Mouse (Mus musculus): ENCODE data around the gene Nudt1. TPM values are rescaled to one million over a fixed set of nuclear protein-coding genes. Genes with fewer than 3 reads are reported as not detected.
A peak's percentile ranks its signal among the peaks of the same experiment; 100 is the strongest.

Nudt1 gene
- total and polyA plus RNA-seq, 3 experiments = 69.4 to 75.2 (median 74.6) TPM

DNA sequence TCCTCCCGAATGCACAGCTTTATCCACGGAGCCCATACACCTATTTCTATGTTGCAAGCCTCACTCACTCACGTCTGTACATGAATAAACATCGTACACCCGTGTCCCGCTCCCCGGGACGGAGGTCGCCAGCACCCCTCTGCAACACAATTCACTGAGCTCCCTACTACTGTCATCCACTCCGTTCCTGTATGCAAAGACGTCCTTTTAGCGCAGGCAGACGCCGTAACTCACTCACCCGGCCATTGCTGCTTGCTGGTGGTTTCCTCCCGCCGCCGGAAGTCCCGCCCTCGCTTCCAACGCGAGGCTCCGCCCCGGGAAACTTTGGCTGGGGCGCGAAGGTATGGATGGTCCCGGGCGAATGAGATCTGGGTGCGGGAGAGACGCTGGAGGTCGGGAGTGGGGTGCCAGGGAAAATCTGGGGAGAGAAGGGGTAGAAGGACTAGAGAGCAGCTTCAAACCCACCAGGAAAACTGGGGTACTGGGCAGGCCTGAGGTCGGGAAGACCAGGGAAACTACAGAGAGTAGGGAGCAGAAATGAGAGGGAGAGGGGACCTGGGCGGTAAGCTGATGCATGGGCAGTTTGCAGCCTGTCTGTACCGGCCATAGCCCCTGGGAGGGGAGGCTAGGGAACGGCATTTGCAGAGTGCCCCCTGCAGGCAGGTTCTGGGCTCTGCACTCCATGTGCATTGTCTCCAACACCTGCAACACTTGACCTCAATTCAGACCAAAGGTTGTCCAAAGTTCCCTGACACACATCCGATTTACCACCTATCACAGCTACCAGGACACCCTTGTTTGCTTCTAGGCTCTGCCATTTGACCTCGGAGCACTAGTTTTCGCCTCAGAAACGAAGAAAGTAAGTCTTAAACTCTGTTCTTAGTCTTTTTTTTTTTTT is 10.4 kb downstream of the Nudt1 start, which contains the start of gene Mrm2 (continued):
- peak; percentile 80 for TF ChIP-seq MXI1 (IDR thresholded peaks at IDR 0.05; ENCODE audit: low read depth, low read length)
- peak; percentile 50; the same call in 1 of the 2 replicates for TF ChIP-seq E2F4 (IDR thresholded peaks at IDR 0.05; ENCODE audit: insufficient replicate concordance, low read depth, low read length)
- TF ChIP-seq MYC (IDR thresholded peaks at IDR 0.05; ENCODE audit: low read depth, low read length) = peak; percentile 92
- no peak for TF ChIP-seq ZKSCAN1 (IDR thresholded peaks at IDR 0.05; ENCODE audit: borderline replicate concordance, low read depth, low read length)
- peak; percentile 75 for TF ChIP-seq HCFC1 (IDR thresholded peaks at IDR 0.05; ENCODE audit: low read depth, low read length)
- TF ChIP-seq KAT2A (IDR thresholded peaks at IDR 0.05; ENCODE audit: insufficient replicate concordance, low read length) = 0 out of 2 replicates have a peak, but pooled peaks have one; percentile 63
- 0 out of 2 replicates have a peak, but pooled peaks have one; percentile 36 for TF ChIP-seq NRF1 (IDR thresholded peaks at IDR 0.05; ENCODE audit: low read depth, low read length)
- TF ChIP-seq SIN3A (IDR thresholded peaks at IDR 0.05; ENCODE audit: low read length) = peak; percentile 88
- TF ChIP-seq MEF2A (IDR thresholded peaks at IDR 0.05; ENCODE audit: borderline replicate concordance, low read depth, low read length) = peak; percentile 53; the same call in 1 of the 2 replicates
- no peak for TF ChIP-seq UBTF (IDR thresholded peaks at IDR 0.05; ENCODE audit: low read depth, low read length)
- peak; percentile 76; the same call in 1 of the 2 replicates for TF ChIP-seq CHD1 (IDR thresholded peaks at IDR 0.05; ENCODE audit: low read depth, low read length)
- TF ChIP-seq USF1 (IDR thresholded peaks at IDR 0.05; ENCODE audit: low read depth, low read length) = no peak
- TF ChIP-seq NELFE (IDR thresholded peaks at IDR 0.05; ENCODE audit: low read depth, low read length) = peak; percentile 91
- no peak for TF ChIP-seq MAFK (IDR thresholded peaks at IDR 0.05; ENCODE audit: insufficient replicate concordance, low read length)
- TF ChIP-seq JUND (conservative IDR thresholded peaks at IDR 0.05; ENCODE audit: low read depth, low read length) = no peak
- peak; percentile 94 for TF ChIP-seq POLR2A (IDR thresholded peaks at IDR 0.05; ENCODE audit: low read depth, low read length)

DNA sequence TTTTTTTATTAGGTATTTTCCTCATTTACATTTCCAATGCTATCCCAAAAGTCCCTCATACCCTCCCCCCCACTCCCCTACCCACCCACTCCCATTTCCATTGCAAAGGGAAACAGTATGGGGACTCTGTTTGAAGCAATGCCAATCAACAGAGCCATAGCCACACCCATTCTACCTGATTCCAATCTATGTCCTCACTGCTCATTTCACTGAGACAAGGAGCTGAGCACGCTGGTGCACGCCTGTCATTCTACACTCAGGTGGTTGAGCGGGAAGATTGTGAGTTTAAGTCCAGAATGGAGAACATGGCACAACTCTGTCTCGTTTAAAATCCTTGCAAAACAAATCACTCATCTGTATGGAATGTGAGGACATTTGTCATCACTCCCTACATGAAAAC is 11.1 kb downstream of the Nudt1 start:
- TF ChIP-seq E2F4 (IDR thresholded peaks at IDR 0.05; ENCODE audit: insufficient replicate concordance, low read depth, low read length) = no peak
- TF ChIP-seq JUND (conservative IDR thresholded peaks at IDR 0.05; ENCODE audit: low read depth, low read length) = no peak
- TF ChIP-seq SIN3A (IDR thresholded peaks at IDR 0.05; ENCODE audit: low read length) = no peak
- TF ChIP-seq USF1 (IDR thresholded peaks at IDR 0.05; ENCODE audit: low read depth, low read length) = no peak
- no peak for TF ChIP-seq JUN (IDR thresholded peaks at IDR 0.05; ENCODE audit: insufficient read depth, low read depth, low read length)
- no peak for TF ChIP-seq POLR2AphosphoS2 (IDR thresholded peaks at IDR 0.05; ENCODE audit: low read depth, low read length)
- TF ChIP-seq CTCF (conservative IDR thresholded peaks at IDR 0.05 in 1 of 2, IDR thresholded peaks at IDR 0.05 in 1 of 2; ENCODE audit: low read depth in 2 of 2, low read length in 2 of 2) = no peak
- TF ChIP-seq NELFE (IDR thresholded peaks at IDR 0.05; ENCODE audit: low read depth, low read length) = no peak
- TF ChIP-seq PAX5 (IDR thresholded peaks at IDR 0.05; ENCODE audit: low read length) = no peak
- no peak for TF ChIP-seq RCOR1 (conservative IDR thresholded peaks at IDR 0.05; ENCODE audit: low read depth, low read length)
- no peak for DNase-seq (ENCODE audit: extremely low read depth)
- Histone ChIP-seq H3K4me2 (ENCODE audit: insufficient read depth, low read depth, poor library complexity, severe bottlenecking) (0 out of 2 replicates have a peak overlapping the region, but pooled peaks have one; percentile 41), H3K4me3 (replicated peaks in 1 of 3; ENCODE audit: low read depth in 2 of 3, low read length in 2 of 3, poor library complexity in 1 of 3) (no peak overlapping the region), H3K36me3 (replicated peaks in 1 of 2; ENCODE audit: control insufficient read depth in 1 of 2, insufficient read depth in 1 of 2, low read length in 1 of 2) (peaks cover 25 to 66% of the 10 kb centered on the region in 2 experiments), H3K9me3 (replicated peaks; ENCODE audit: low read length) (no peaks in the 10 kb centered on the region), H3K27me3 (replicated peaks) (no peaks in the 10 kb centered on the region), H3K4me1 (ENCODE audit: control insufficient read depth in 1 of 2, insufficient read depth in 2 of 2) (peaks cover 8 to 23% of the 10 kb centered on the region in 2 experiments), H3K27ac (ENCODE audit: insufficient read depth, low read depth) (no peak overlapping the region), H3K9ac (ENCODE audit: insufficient read depth, low read depth) (no peak overlapping the region), H3K79me2 (replicated peaks; ENCODE audit: control insufficient read depth, extremely low read depth, insufficient read depth, poor library complexity, severe bottlenecking) (no peaks in the 10 kb centered on the region)
- in situ Hi-C loops (cut with MboI; ENCODE audit: low pct_ligation_motif_present, low pct_unique_long_range_greater_than_20kb, low sequenced_read_pairs) (no loop called here), dilution Hi-C loops (cut with MboI; ENCODE audit: extremely low pct_ligation_motif_present, extremely low pct_unique_long_range_greater_than_20kb, low sequenced_read_pairs) (no loop called here)

Measured in CH12.LX (cell line).